Mouse (Mus musculus) cerebellum, postnatal 4 days (tissue): ENCODE results near the gene Rpl22l1.
"Not testable (repeated sequence)": the region's sequence is repeated elsewhere in the genome, so short reads cannot be mapped to it uniquely, and the experiment has no call there.

ENCODE experiments used
- DNase-seq, 2 experiments: peaks; one replicate each; pipeline ENCODE4 v3.0.0; 2022; ENCODE audit warnings: low spot score in 2 of 2, mixed read lengths in 1 of 2

The Rpl22l1 gene

GRCm38 (mm10) chr3:28805301-28806097 lies at the start of gene Rpl22l1:
Gene Rpl22l1 (plus strand): TSS chr3:28805436.
- DNase-seq, result peak; percentile 93 to 95

DNA sequence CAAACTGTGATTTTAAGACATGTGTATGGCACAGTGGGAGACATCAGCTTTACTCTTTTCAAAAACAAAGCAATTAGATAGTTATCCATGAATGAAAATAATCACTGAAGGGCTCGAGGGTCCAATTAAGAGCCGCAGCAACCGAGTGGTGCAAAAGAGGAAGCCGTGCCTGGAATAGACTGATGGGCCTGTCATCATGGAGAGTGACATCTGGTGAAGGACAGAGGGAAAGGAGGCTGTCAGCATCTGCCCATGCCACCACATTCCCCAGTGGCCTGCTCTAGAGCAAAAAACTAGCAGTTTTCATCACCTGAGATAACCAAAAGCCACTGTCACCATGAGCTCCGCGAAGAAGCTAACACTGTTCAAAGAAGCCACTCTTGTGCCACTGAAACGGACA lies 49.8 kb upstream of the Rpl22l1 start:
- DNase-seq, result no peak

DNA sequence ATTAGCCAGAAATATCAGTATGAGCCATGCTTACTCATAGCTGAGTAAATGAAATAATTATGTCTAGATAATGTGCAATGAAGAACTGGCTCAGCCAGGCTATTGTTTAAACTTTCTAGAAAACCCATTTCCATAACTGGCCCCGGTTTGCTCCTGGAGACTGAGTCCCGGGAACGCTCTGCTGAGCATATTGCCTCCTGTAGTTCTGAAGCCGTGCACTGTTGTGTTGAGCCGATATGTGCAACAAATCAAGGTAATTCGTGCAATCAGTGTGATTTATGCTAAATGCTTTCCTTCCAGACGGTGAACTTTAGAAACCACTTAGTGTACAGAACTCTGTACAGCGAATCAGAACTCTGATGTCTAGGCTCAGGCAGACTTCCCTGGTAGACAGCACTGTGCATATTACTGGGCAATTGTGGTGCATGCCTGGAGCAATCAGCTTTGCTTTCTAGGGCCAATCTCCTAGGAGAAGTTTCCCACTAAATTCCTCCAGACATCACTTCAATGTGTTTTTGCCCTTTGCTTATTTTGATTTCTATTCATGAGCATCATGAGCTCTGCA lies 43.9 kb upstream of the Rpl22l1 start:
- DNase-seq, result no peak

DNA sequence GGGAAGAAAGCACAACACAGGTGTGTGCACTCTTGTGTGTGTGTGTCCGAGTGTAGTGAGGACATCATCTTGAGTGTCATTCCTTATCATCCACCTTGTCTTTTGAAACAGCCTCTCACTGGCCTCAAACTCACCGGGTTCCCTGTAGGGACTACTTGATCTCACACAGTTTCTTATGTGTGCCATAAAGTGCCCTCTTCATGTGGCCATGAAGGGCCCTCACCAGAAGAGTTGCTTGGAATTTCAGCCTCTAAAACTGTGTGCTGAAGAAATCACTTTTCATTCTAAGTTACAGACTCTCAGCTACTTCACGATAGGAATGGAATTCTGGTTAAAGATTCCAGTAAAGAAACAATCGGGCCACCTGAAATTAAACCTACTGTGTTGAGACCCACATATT lies 38.3 kb upstream of the Rpl22l1 start:
- DNase-seq, result no peak

- DNase-seq, result no peak
Measured at GRCm38 (mm10) chr3:28768222-28768621, 37.0 kb upstream of the Rpl22l1 start.

DNA sequence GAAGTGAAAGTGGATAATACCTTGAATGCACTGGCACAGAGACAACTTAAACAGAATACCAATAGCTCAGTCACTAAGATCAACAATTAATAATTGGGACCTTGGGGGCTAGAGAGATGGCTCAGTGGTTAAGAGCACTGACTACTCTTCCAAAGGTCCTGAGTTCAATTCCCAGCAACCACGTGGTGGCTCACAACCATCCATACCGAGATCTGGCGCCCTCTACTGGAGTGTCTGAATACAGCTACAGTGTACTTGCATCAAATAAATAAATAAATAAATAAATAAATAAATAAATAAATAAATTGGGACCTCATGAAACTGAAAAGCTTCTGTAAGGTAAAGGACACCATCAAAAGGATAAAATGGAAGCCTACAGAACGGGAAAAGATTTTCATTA lies 32.3 kb upstream of the Rpl22l1 start:
- not testable (repeated sequence) for DNase-seq

- DNase-seq, result no peak
Measured at GRCm38 (mm10) chr3:28775361-28775760, 29.9 kb upstream of the Rpl22l1 start.

DNA sequence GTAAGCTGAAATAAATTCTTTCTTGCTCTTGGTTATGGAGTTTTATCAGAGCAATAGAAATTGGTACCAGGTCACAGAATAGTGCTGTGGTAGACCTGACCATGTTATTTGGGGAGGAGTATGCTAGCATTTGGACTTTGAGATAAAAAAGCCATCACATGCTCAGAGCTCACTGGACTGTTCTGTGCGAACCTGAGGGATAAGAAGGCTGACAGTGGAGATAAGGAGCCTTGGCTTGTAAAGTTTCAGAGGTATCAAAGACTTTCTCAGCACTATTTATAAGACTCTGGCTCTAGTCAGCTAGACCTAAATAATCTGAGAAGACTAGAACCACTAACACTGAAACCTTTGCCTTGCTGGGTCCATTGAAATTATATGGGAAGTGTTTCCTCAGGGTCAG lies 29.3 kb upstream of the Rpl22l1 start:
- DNase-seq, result no peak

GRCm38 (mm10) chr3:28776491-28776890 lies 28.7 kb upstream of the Rpl22l1 start:
- DNase-seq, result no peak

DNA sequence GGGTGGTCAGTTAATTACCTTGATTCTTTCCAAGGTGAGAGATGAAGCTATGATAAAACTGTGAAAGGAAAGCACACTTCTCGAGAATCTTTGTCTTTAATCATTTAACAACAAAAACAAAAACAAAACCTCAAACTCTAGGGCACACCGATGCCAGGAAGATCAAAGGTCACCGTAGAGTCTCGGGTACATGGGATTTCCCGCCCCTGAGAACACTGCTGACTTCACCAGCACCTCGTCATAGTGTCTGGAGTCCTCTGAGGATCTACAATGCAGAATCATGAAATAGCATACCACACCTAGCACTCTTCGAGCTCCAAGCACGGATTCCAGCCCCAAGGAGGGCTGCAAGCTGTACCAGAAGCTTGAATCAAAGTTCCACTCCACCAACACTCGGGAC lies 24.7 kb upstream of the Rpl22l1 start:
- DNase-seq, result no peak

- DNase-seq, result peak; percentile 83 to 94
Measured at GRCm38 (mm10) chr3:28780994-28781393, 24.2 kb upstream of the Rpl22l1 start, which contains the start of gene Eif5a2. Gene Eif5a2 (plus strand): TSS chr3:28781276.

DNA sequence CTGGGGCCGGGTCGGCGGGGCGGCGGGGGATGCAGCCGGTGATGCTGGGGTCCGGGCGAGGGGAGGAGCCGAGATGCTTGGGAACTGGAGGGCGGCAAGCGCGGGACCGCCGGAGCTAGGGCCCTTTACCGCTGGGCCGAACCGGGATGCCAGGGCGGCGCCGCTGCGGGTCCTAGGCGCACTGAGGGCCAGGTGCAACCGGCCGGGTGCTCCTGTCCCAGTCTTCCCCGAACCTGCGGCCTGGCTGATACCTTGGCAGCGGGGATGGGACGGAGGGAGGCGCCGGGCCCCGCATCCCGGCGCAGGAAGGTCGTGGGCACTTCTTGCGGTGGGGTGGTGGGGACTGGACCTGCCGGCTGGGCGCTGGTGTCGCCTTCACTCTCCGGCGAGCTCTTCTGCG lies 23.8 kb upstream of the Rpl22l1 start:
- DNase-seq, result no peak

GRCm38 (mm10) chr3:28781848-28782247 lies 23.4 kb upstream of the Rpl22l1 start:
- no peak for DNase-seq

- DNase-seq, result no peak
Measured at GRCm38 (mm10) chr3:28784176-28784575, 21.1 kb upstream of the Rpl22l1 start.

GRCm38 (mm10) chr3:28794835-28795234 lies 10.4 kb upstream of the Rpl22l1 start:
- no peak for DNase-seq

DNA sequence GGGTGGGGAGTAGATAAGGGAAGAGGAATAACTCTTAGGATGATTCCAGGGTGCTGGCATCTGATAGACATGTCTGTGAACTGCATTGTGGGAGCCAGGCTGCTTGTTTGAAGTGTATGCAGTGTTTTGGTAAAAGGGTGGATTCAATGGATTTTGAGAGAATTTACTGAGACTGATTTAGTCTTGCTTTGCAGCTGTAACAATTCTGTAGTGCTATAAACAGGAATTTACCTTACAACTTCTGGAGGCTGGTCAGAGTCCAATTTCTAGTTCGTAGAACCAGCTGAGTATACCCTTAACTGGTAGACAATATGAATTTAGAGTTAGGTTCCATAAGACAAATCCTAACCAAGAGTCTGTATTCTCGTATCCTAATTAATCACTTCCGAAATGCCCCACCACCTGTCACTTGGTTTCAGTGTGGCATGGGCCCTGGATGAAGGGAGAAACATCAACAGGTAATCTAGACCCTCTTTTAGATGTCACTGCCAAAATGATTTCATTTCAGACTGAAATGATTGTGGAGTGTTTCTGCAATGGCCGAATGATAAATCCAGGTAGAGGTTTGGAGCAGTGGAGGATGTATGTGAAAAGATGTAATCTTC lies 2.9 kb downstream of the Rpl22l1 start:
- DNase-seq, result no peak

GRCm38 (mm10) chr3:28811441-28811840 lies 6.2 kb downstream of the Rpl22l1 start:
- no peak for DNase-seq

DNA sequence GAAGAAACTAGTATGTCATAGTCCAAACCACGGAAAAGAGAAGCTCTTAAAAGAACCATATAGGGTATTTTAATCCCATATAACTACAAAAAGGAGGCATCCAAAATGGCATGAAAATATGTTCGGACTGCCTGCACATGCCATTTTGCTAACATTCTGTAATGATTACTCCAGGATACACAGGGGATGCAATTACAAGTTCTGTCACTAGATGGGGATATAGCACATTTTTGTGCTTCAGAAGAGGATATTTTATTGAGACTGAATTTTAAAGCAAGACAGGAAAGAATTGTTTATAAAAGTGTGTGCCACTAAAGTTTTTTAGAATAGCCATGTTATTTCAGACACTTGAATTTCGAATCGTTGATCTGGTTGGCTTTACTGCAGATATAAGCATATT lies 9.1 kb downstream of the Rpl22l1 start:
- DNase-seq, result no peak

GRCm38 (mm10) chr3:28816010-28816540 lies 10.8 kb downstream of the Rpl22l1 start:
- DNase-seq, result no peak

GRCm38 (mm10) chr3:28826272-28826671 lies 21.0 kb downstream of the Rpl22l1 start:
- no peak for DNase-seq

- DNase-seq, result no peak
Measured at GRCm38 (mm10) chr3:28827605-28828004, 22.4 kb downstream of the Rpl22l1 start.

- no peak for DNase-seq
Measured at GRCm38 (mm10) chr3:28829454-28829853, 24.2 kb downstream of the Rpl22l1 start.
